Mouse (Mus musculus) adrenal gland (tissue): ENCODE measurements around the gene Gm11168.
"Not testable (repeated sequence)": the region's sequence is repeated elsewhere in the genome, so short reads cannot be mapped to it uniquely, and the experiment has no call there.

Experiments
- intact Hi-C: fragments of 180-260 bp; cut with DNase I; formaldehyde crosslinking; loops from one replicate; pipeline ENCODE4 v1.15.1; 2025
- long read RNA-seq, 2 experiments: library from polyadenylated mRNA; unstranded; transcript quantifications; one replicate each; pipeline ENCODE4 v2.0.0; 2020; ENCODE audit warnings: borderline replicate concordance in 1 of 2; ENCODE audit not compliant: insufficient replicate concordance in 1 of 2

Gm11168 gene
- long read RNA-seq, experiment 1, partial matches to known transcripts, result 0 of 3 reads
- long read RNA-seq, experiment 1, other reads (novel, unspliced or antisense), result 3 of 3 reads
- long read RNA-seq, experiment 2, result 0 reads

DNA sequence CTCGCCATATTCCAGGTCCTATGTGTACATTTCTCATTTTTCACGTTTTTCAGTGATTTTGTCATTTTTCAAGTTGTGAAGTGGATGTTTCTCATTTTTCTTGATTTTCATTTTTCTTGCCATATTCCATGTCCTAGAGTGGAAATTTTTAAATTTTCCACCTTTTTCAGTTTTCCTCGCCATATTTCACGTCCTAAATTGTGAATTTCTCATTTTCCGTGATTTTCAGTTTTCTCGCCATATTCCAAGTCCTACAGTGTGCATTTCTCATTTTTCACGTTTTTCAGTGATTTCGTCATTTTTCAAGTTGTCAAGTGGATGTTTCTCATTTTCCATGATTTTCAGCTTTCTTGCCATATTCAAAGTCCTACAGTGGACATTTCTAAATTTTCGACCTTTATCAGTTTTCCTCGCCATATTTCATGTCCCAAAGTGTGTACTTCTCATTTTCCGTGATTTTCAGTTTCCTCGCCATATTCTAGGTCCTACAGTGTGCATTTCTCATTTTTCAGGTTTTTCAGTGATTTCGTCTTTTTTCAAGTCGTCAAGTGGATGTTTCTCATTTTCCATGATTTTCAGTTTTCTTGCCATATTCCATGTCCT lies at the start of gene Gm11168:
Gene Gm11168 (plus strand): TSS at position 553 of the 603 bp plus-strand sequence.
- intact Hi-C loops, result not testable (repeated sequence)

- intact Hi-C loops, result not testable (repeated sequence)
Observed at GRCm38 (mm10) chr9:3000445-3000972, 2.6 kb upstream of the Gm11168 start, which contains the start of gene Gm10722. TSS of gene Gm10722 (plus strand) at chr9:3000922.

GRCm38 (mm10) chr9:3001006-3001405 lies 2.1 kb upstream of the Gm11168 start:
- intact Hi-C loops, result not testable (repeated sequence)

- intact Hi-C loops, result not testable (repeated sequence)
Observed at GRCm38 (mm10) chr9:3001948-3002659, 1.0 kb upstream of the Gm11168 start.

DNA sequence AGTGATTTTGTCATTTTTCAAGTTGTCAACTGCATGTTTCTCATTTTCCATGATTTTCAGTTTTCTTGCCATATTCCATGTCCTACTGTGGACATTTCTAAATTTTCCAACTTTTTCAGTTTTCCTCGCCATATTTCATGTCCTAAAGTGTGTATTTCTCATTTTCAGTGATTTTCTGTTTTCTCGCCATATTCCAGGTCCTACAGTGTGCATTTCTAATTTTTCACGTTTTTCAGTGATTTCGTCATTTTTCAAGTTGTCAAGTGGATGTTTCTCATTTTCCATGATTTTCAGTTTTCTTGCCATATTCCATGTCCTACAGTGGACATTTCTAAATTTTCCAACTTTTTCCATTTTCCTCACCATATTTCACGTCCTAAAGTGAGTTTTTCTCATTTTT lies 3.0 kb downstream of the Gm11168 start:
- intact Hi-C loops, result not testable (repeated sequence)

DNA sequence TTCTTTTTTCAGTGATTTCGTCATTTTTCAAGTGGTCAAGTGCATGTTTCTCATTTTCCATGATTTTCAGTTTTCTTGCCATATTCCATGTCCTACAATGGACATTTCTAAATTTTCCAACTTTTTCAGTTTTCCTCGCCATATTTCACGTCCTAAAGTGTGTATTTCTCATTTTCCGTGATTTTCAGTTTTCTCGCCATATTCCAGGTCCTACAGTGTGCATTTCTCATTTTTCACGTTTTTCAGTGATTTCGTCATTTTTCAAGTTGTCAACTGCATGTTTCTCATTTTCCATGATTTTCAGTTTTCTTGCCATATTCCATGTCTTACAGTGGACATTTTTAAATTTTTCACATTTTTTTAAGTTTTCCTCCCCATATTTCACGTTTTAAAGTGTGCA lies 3.5 kb downstream of the Gm11168 start:
- intact Hi-C loops, result not testable (repeated sequence)

DNA sequence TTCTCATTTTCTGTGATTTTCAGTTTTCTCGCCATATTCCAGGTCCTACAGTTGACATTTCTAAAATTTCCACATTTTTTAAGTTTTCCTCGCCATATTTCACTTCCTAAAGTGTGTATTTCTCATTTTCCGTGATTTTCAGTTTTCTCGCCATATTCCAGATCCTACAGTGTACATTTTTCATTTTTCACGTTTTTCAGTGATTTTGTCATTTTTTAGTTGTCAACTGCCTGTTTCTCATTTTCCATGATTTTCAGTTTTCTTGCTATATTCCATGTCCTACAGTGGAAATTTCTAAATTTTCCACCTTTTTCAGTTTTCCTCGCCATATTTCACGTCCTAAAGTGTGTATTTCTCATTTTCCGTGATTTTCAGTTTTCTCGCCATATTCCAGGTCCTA lies 4.1 kb downstream of the Gm11168 start:
- intact Hi-C loops, result not testable (repeated sequence)

DNA sequence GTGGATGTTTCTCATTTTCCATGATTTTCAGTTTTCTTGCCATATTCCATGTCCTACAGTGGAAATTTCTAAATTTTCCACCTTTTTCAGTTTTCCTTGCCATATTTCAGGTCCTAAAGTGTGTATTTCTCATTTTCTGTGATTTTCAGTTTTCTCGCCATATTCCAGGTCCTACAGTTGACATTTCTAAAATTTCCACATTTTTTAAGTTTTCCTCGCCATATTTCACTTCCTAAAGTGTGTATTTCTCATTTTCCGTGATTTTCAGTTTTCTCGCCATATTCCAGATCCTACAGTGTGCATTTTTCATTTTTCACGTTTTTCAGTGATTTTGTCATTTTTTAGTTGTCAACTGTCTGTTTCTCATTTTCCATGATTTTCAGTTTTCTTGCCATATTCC lies 6.2 kb downstream of the Gm11168 start:
- intact Hi-C loops, result not testable (repeated sequence)

DNA sequence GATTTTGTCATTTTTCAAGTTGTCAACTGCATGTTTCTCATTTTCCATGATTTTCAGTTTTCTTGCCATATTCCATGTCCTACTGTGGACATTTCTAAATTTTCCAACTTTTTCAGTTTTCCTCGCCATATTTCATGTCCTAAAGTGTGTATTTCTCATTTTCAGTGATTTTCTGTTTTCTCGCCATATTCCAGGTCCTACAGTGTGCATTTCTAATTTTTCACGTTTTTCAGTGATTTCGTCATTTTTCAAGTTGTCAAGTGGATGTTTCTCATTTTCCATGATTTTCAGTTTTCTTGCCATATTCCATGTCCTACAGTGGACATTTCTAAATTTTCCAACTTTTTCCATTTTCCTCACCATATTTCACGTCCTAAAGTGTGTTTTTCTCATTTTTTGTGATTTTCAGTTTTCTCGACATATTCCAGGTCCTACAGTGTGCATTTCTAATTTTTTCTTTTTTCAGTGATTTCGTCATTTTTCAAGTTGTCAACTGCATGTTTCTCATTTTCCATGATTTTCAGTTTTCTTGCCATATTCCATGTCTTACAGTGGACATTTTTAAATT lies 9.0 kb downstream of the Gm11168 start:
- intact Hi-C loops, result not testable (repeated sequence)

- intact Hi-C loops, result not testable (repeated sequence)
Observed at GRCm38 (mm10) chr9:3012733-3013279, 9.7 kb downstream of the Gm11168 start, which contains the start of gene Gm10721. TSS of gene Gm10721 (plus strand) at chr9:3013140.

DNA sequence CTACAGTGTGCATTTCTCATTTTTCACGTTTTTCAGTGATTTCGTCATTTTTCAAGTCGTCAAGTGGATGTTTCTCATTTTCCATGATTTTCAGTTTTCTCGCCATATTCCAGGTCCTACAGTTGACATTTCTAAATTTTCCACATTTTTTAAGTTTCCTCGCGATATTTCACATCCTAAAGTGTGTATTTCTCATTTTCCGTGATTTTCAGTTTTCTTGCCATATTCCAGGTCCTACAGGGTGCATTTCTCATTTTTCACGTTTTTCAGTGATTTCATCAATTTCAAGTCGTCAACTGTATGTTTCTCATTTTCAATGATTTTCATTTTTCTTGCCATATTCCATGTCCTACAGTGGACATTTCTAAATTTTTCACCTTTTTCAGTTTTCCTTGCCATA lies 12.2 kb downstream of the Gm11168 start, which contains the start of gene Gm10720:
Gene Gm10720 (plus strand): TSS at position 301 of the 400 bp plus-strand sequence.
- intact Hi-C loops, result not testable (repeated sequence)

DNA sequence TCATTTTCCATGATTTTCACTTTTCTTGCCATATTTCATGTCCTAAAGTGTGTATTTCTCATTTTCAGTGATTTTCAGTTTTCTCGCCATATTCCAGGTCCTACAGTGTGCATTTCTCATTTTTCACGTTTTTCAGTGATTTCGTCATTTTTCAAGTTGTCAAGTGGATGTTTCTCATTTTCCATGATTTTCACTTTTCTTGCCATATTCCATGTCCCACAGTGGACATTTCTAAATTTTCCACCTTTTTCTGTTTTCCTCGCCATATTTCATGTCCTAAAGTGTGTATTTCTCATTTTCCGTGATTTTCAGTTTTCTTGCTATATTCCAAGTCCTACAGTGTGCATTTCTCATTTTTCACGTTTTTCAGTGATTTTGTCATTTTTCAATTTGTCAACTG lies 12.8 kb downstream of the Gm11168 start:
- intact Hi-C loops, result not testable (repeated sequence)

DNA sequence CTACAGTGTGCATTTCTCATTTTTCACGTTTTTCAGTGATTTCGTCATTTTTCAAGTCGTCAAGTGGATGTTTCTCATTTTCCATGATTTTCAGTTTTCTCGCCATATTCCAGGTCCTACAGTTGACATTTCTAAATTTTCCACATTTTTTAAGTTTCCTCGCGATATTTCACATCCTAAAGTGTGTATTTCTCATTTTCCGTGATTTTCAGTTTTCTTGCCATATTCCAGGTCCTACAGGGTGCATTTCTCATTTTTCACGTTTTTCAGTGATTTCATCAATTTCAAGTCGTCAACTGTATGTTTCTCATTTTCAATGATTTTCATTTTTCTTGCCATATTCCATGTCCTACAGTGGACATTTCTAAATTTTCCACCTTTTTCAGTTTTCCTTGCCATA lies 14.0 kb downstream of the Gm11168 start, which contains the start of gene Gm10719:
Gene Gm10719 (plus strand): TSS at position 301 of the 400 bp plus-strand sequence.
- intact Hi-C loops, result not testable (repeated sequence)

- intact Hi-C loops, result not testable (repeated sequence)
Observed at GRCm38 (mm10) chr9:3018944-3019343, 15.8 kb downstream of the Gm11168 start.

DNA sequence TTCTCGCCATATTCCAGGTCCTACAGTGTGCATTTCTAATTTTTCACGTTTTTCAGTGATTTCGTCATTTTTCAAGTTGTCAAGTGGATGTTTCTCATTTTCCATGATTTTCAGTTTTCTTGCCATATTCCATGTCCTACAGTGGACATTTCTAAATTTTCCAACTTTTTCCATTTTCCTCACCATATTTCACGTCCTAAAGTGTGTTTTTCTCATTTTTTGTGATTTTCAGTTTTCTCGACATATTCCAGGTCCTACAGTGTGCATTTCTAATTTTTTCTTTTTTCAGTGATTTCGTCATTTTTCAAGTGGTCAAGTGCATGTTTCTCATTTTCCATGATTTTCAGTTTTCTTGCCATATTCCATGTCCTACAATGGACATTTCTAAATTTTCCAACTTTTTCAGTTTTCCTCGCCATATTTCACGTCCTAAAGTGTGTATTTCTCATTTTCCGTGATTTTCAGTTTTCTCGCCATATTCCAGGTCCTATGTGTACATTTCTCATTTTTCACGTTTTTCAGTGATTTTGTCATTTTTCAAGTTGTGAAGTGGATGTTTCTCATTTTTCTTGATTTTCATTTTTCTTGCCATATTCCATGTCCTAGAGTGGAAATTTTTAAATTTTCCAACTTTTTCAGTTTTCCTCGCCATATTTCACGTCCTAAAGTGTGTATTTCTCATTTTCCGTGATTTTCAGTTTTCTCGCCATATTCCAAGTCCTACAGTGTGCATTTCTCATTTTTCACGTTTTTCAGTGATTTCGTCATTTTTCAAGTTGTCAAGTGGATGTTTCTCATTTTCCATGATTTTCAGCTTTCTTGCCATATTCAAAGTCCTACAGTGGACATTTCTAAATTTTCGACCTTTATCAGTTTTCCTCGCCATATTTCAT lies 16.9 kb downstream of the Gm11168 start:
- intact Hi-C loops, result not testable (repeated sequence)

GRCm38 (mm10) chr9:3022316-3023008 lies 19.3 kb downstream of the Gm11168 start:
- intact Hi-C loops, result not testable (repeated sequence)

DNA sequence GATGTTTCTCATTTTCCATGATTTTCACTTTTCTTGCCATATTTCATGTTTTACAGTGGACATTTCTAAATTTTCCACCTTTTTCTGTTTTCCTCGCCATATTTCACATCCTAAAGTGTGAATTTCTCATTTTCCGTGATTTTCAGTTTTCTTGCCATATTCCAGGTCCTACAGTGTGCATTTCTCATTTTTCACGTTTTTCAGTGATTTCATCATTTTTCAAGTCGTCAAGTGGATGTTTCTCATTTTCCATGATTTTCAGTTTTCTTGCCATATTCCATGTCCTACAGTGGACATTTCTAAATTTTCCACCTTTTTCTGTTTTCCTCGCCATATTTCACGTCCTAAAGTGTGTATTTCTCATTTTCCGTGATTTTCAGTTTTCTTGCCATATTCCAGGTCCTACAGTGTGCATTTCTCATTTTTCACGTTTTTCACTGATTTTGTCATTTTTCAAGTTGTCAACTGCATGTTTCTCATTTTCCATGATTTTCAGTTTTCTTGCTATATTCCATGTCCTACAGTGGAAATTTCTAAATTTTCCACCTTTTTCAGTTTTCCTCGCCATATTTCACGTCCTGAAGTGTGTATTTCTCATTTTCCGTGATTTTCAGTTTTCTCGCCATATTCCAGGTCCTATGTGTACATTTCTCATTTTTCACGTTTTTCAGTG lies 20.3 kb downstream of the Gm11168 start, which contains the start of gene Gm10718:
Gene Gm10718 (plus strand): TSS at position 236 of the 673 bp plus-strand sequence.
- intact Hi-C loops, result not testable (repeated sequence)

DNA sequence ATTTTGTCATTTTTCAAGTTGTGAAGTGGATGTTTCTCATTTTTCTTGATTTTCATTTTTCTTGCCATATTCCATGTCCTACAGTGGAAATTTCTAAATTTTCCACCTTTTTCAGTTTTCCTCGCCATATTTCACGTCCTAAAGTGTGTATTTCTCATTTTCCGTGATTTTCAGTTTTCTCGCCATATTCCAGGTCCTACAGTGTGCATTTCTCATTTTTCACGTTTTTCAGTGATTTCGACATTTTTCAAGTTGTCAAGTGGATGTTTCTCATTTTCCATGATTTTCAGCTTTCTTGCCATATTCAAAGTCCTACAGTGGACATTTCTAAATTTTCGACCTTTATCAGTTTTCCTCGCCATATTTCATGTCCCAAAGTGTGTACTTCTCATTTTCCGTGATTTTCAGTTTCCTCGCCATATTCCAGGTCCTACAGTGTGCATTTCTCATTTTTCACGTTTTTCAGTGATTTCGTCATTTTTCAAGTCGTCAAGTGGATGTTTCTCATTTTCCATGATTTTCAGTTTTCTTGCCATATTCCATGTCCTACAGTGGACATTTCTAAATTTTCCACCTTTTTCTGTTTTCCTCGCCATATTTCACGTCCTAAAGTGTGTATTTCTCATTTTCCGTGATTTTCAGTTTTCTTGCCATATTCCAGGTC lies 21.0 kb downstream of the Gm11168 start:
- intact Hi-C loops, result not testable (repeated sequence)
